Comparison of ENCODE assay signal across 7 mouse cellular contexts in genomic region chr1:171065768-171066167, GRCm38 (mm10). TPM values are rescaled to one million over a fixed set of nuclear protein-coding genes. Genes with fewer than 3 reads are reported as not detected.
DNase-seq lines count a peak whose midpoint lies in the region; ATAC-seq and TF ChIP-seq lines count a peak whose summit lies in the region.
"Not testable (repeated sequence)": the region's sequence is repeated elsewhere in the genome, so short reads cannot be mapped to it uniquely, and the experiment has no call there.

No protein-coding gene starts in this region.

- not testable (repeated sequence) for H3K9ac ChIP-seq in forebrain, embryonic 14.5 days (ENCODE audit: low read length); heart, postnatal 0 days (replicated peaks; ENCODE audit: low read depth, low read length); kidney, embryonic 15.5 days; limb, embryonic 12.5 days (replicated peaks); midbrain, embryonic 14.5 days (replicated peaks; ENCODE audit: low read length)

- not testable (repeated sequence) for TF ChIP-seq CTCF in heart, postnatal 0 days (IDR thresholded peaks at IDR 0.05; ENCODE audit: low read depth)

- peak; percentile 31 for DNase-seq in adrenal gland, postnatal 14 days
- not testable (repeated sequence) for DNase-seq in forebrain, embryonic 14.5 days (ENCODE audit: low spot score); heart, postnatal 0 days (ENCODE audit: low spot score); midbrain, embryonic 14.5 days
- peak; percentile 31 to 41 for DNase-seq in spleen, adult 18-20 months

- H3K4me3 ChIP-seq in forebrain, embryonic 14.5 days (ENCODE audit: low read depth, low read length), result 0 out of 2 replicates have a peak overlapping the region, but pooled peaks have one; percentile 18
- H3K4me3 ChIP-seq in heart, postnatal 0 days (ENCODE audit: low read depth, low read length), result peak overlapping the region; percentile 13; the same call in 1 of the 2 replicates
- H3K4me3 ChIP-seq in kidney, embryonic 15.5 days (replicated peaks), result peak overlapping the region; percentile 33
- peak overlapping the region; percentile 38 for H3K4me3 ChIP-seq in limb, embryonic 12.5 days (replicated peaks)
- H3K4me3 ChIP-seq in midbrain, embryonic 14.5 days (replicated peaks; ENCODE audit: low read depth, low read length), result 0 out of 2 replicates have a peak overlapping the region, but pooled peaks have one; percentile 15

- 0 out of 2 replicates have a peak overlapping the region, but pooled peaks have one; percentile 28 for H3K4me2 ChIP-seq in forebrain, embryonic 14.5 days (ENCODE audit: low read length)
- not testable (repeated sequence) for H3K4me2 ChIP-seq in heart, postnatal 0 days (ENCODE audit: low read depth, low read length)
- peak overlapping the region; percentile 49 for H3K4me2 ChIP-seq in kidney, embryonic 15.5 days
- peak overlapping the region; percentile 49 for H3K4me2 ChIP-seq in limb, embryonic 12.5 days
- peak overlapping the region; percentile 32; the same call in 1 of the 2 replicates for H3K4me2 ChIP-seq in midbrain, embryonic 14.5 days (ENCODE audit: low read length)

- H3K4me1 ChIP-seq in forebrain, embryonic 14.5 days (ENCODE audit: control insufficient read depth, insufficient read depth, low read length); heart, postnatal 0 days (ENCODE audit: control insufficient read depth, insufficient read depth); limb, embryonic 12.5 days (replicated peaks); midbrain, embryonic 14.5 days (ENCODE audit: control insufficient read depth, insufficient read depth, low read length): not testable (repeated sequence)
- H3K4me1 ChIP-seq in kidney, embryonic 15.5 days, result peaks cover 14% of the 10 kb centered on the region

- H3K27me3 ChIP-seq in forebrain, embryonic 14.5 days (replicated peaks; ENCODE audit: control insufficient read depth, insufficient read depth, low read length), result peaks cover 26% of the 10 kb centered on the region
- H3K27me3 ChIP-seq in heart, postnatal 0 days (ENCODE audit: control insufficient read depth, insufficient read depth, low read length), result peaks cover 29% of the 10 kb centered on the region
- peaks cover 43% of the 10 kb centered on the region for H3K27me3 ChIP-seq in kidney, embryonic 15.5 days
- peaks cover 50% of the 10 kb centered on the region for H3K27me3 ChIP-seq in limb, embryonic 12.5 days
- H3K27me3 ChIP-seq in midbrain, embryonic 14.5 days (ENCODE audit: control insufficient read depth, insufficient read depth, low read length), result peaks cover 33% of the 10 kb centered on the region

- TF ChIP-seq EP300 in heart, postnatal 0 days (IDR thresholded peaks at IDR 0.05; ENCODE audit: low read depth), result not testable (repeated sequence)

- not testable (repeated sequence) for H3K36me3 ChIP-seq in forebrain, embryonic 14.5 days (ENCODE audit: control insufficient read depth, insufficient read depth, low read length); heart, postnatal 0 days (replicated peaks; ENCODE audit: control insufficient read depth, insufficient read depth, low read length); kidney, embryonic 15.5 days; limb, embryonic 12.5 days; midbrain, embryonic 14.5 days (ENCODE audit: control insufficient read depth, insufficient read depth, low read length)

- not testable (repeated sequence) for H3K9me3 ChIP-seq in forebrain, embryonic 14.5 days (replicated peaks; ENCODE audit: control insufficient read depth, low read length); heart, postnatal 0 days (replicated peaks; ENCODE audit: control insufficient read depth, low read length); kidney, embryonic 15.5 days (replicated peaks); limb, embryonic 12.5 days; midbrain, embryonic 14.5 days (ENCODE audit: control insufficient read depth, low read length)

- 7% methylated on average over 26 of the region's 45 CpGs for WGBS in forebrain, embryonic 14.5 days
- 5% methylated on average over 26 of the region's 45 CpGs for WGBS in heart, postnatal 0 days
- 8% methylated on average over 31 of the region's 45 CpGs for WGBS in kidney, embryonic 15.5 days
- 5% methylated on average over 31 of the region's 45 CpGs for WGBS in limb, embryonic 12.5 days
- WGBS in midbrain, embryonic 14.5 days, result 4% methylated on average over 26 of the region's 45 CpGs

- peak; percentile 21 for ATAC-seq in forebrain, embryonic 14.5 days
- peak; percentile 3; the same call in 1 of the 2 replicates for ATAC-seq in heart, postnatal 0 days (ENCODE audit: insufficient read depth, low read depth)
- ATAC-seq in kidney, embryonic 15.5 days (replicated peaks; ENCODE audit: low FRiP score), result peak; percentile 4
- ATAC-seq in limb, embryonic 12.5 days (ENCODE audit: insufficient number of reproducible peaks, insufficient read depth, low FRiP score, low TSS enrichment, low read depth), result peak; percentile 1; the same call in 1 of the 2 replicates
- peak; percentile 1; the same call in 1 of the 2 replicates for ATAC-seq in midbrain, embryonic 14.5 days (ENCODE audit: low FRiP score, low TSS enrichment)

- not testable (repeated sequence) for H3K27ac ChIP-seq in forebrain, embryonic 14.5 days (ENCODE audit: low read depth, low read length); heart, postnatal 0 days (ENCODE audit: low read depth); kidney, embryonic 15.5 days; limb, embryonic 12.5 days; midbrain, embryonic 14.5 days (replicated peaks; ENCODE audit: low read depth, low read length)

RNA-seq across cellular contexts. Expression of gene Fcgr3, which starts 1.0 kb away (rescaled TPM):
- 8.1 and 10.3 TPM in 2 replicates for total RNA-seq in adrenal gland, postnatal 14 days (2021)
- polyA plus RNA-seq in forebrain, embryonic 14.5 days (2014; fragmentation: Nextera tagmentation; extraction: Ambion mirVana), result 8.3 and 11.5 TPM in 2 replicates
- total RNA-seq in heart, postnatal 0 days (2014; rRNA removed; ENCODE audit: low replicate concordance), result 11.8 and 13.7 TPM in 2 replicates
- polyA plus RNA-seq in heart, postnatal 0 days (2015; fragmentation: Nextera tagmentation; extraction: Ambion mirVana), result 8.2 and 10.8 TPM in 2 replicates
- polyA plus RNA-seq in kidney, embryonic 15.5 days (2015; fragmentation: Nextera tagmentation; extraction: Ambion mirVana), result 7.8 and 10.5 TPM in 2 replicates
- 4.5 and 5.3 TPM in 2 replicates for polyA plus RNA-seq in limb, embryonic 12.5 days (2016; fragmentation: Nextera tagmentation; extraction: Ambion mirVana)
- polyA plus RNA-seq in midbrain, embryonic 14.5 days (2014; fragmentation: Nextera tagmentation; extraction: Ambion mirVana), result 2.5 and 8.3 TPM in 2 replicates

RNA-seq across cellular contexts. Expression of gene Fcgr4, which starts 47.0 kb away (rescaled TPM):
- 0.49 and 0.89 TPM in 2 replicates for total RNA-seq in adrenal gland, postnatal 14 days (2021)
- polyA plus RNA-seq in forebrain, embryonic 14.5 days (2014; fragmentation: Nextera tagmentation; extraction: Ambion mirVana), result 0.41 and 0.50 TPM in 2 replicates
- 0.23 and 1.7 TPM in 2 replicates for total RNA-seq in heart, postnatal 0 days (2014; rRNA removed; ENCODE audit: low replicate concordance)
- polyA plus RNA-seq in heart, postnatal 0 days (2015; fragmentation: Nextera tagmentation; extraction: Ambion mirVana), result 0.60 and 1.0 TPM in 2 replicates
- polyA plus RNA-seq in kidney, embryonic 15.5 days (2015; fragmentation: Nextera tagmentation; extraction: Ambion mirVana), result 1.2 and 1.3 TPM in 2 replicates
- 0.17 and 0.21 TPM in 2 replicates for polyA plus RNA-seq in limb, embryonic 12.5 days (2016; fragmentation: Nextera tagmentation; extraction: Ambion mirVana)
- 1.5 TPM in 1 of 2 replicates, not detected in the other for polyA plus RNA-seq in midbrain, embryonic 14.5 days (2014; fragmentation: Nextera tagmentation; extraction: Ambion mirVana)

RNA-seq across cellular contexts. Expression of gene Cfap126, which starts 48.0 kb away (rescaled TPM):
- total RNA-seq in adrenal gland, postnatal 14 days (2021), result 0.71 and 1.9 TPM in 2 replicates
- 7.2 and 8.8 TPM in 2 replicates for polyA plus RNA-seq in forebrain, embryonic 14.5 days (2014; fragmentation: Nextera tagmentation; extraction: Ambion mirVana)
- total RNA-seq in heart, postnatal 0 days (2014; rRNA removed; ENCODE audit: low replicate concordance), result 3.7 TPM in 1 of 2 replicates, not detected in the other
- polyA plus RNA-seq in heart, postnatal 0 days (2015; fragmentation: Nextera tagmentation; extraction: Ambion mirVana), result 2.2 and 3.5 TPM in 2 replicates
- 2.0 and 2.1 TPM in 2 replicates for polyA plus RNA-seq in kidney, embryonic 15.5 days (2015; fragmentation: Nextera tagmentation; extraction: Ambion mirVana)
- polyA plus RNA-seq in limb, embryonic 12.5 days (2016; fragmentation: Nextera tagmentation; extraction: Ambion mirVana), result 1.5 and 1.6 TPM in 2 replicates
- polyA plus RNA-seq in midbrain, embryonic 14.5 days (2014; fragmentation: Nextera tagmentation; extraction: Ambion mirVana), result 2.7 and 4.2 TPM in 2 replicates
